In genomic region chr9:57261913-57262794, GRCm38 (mm10) we compare ENCODE assay signal across 8 mouse cellular contexts. TPM values are rescaled to one million over a fixed set of nuclear protein-coding genes. Genes with fewer than 3 reads are reported as not detected.
DNase-seq lines count a peak whose midpoint lies in the region; ATAC-seq and TF ChIP-seq lines count a peak whose summit lies in the region.

Gene 1700017B05Rik, minus strand, starts transcription at chr9:57262612.

- H3K4me1 ChIP-seq in forebrain, embryonic 11.5 days (replicated peaks; ENCODE audit: control insufficient read depth, insufficient read depth, low read length) = peaks cover 8% of the 10 kb centered on the region; the same call in 1 of the 2 replicates
- H3K4me1 ChIP-seq in lung, adult 2 months (ENCODE audit: control insufficient read depth, insufficient read depth, low read length) = peaks cover 17% of the 10 kb centered on the region
- H3K4me1 ChIP-seq in neural tube, embryonic 14.5 days (ENCODE audit: control insufficient read depth, insufficient read depth, low read length) = peaks cover 13% of the 10 kb centered on the region

- TF ChIP-seq POLR2A in lung, adult 2 months (IDR thresholded peaks at IDR 0.05; ENCODE audit: borderline replicate concordance, extremely low read depth, low read depth, low read length) = peak; percentile 74; the same call in 1 of the 2 replicates

- peak; percentile 52 for DNase-seq in ES-CJ7 (ENCODE audit: low read depth, low spot score)
- DNase-seq in c-Kit-positive CD71-positive TER-119-negative erythroid progenitor cells, embryonic 14.5 days (ENCODE audit: low read depth) = peak; percentile 41
- DNase-seq in forebrain, embryonic 11.5 days (ENCODE audit: low spot score) = peak; percentile 88
- DNase-seq in heart, postnatal 10 days = peak; percentile 82 to 85
- DNase-seq in kidney, postnatal 4 days = peak; percentile 84 to 91
- DNase-seq in lung, adult 2 months = peak; percentile 78
- peak; percentile 87 for DNase-seq in testis, postnatal 10 days (ENCODE audit: low spot score)

- H3K36me3 ChIP-seq in forebrain, embryonic 11.5 days (ENCODE audit: control insufficient read depth, insufficient read depth, low read length) = peaks cover 2% of the 10 kb centered on the region; the same call in 1 of the 2 replicates
- H3K36me3 ChIP-seq in neural tube, embryonic 14.5 days (ENCODE audit: control insufficient read depth, insufficient read depth, low read length) = no peaks in the 10 kb centered on the region

- intact Hi-C loops in heart, postnatal 10 days (cut with DNase I) = loop anchor here (2.0 kb wide), 2 partner anchors 59 to 89 kb away; no protein-coding TSS in a partner anchor

- peak within 1 kb of the TSS; percentile 82 for H3K9ac ChIP-seq in forebrain, embryonic 11.5 days (ENCODE audit: low read length)
- peak within 1 kb of the TSS; percentile 65 for H3K9ac ChIP-seq in neural tube, embryonic 14.5 days (replicated peaks; ENCODE audit: low read depth, low read length)

- H3K4me2 ChIP-seq in forebrain, embryonic 11.5 days (ENCODE audit: low read depth, low read length, severe bottlenecking) = peak within 1 kb of the TSS; percentile 95
- peak within 1 kb of the TSS; percentile 99 for H3K4me2 ChIP-seq in neural tube, embryonic 14.5 days (ENCODE audit: low read depth, low read length)

- peaks cover 2% of the 10 kb centered on the region; the same call in 1 of the 2 replicates for H3K27me3 ChIP-seq in forebrain, embryonic 11.5 days (ENCODE audit: control insufficient read depth, insufficient read depth, low read length)
- no peaks in the 10 kb centered on the region for H3K27me3 ChIP-seq in neural tube, embryonic 14.5 days (ENCODE audit: control insufficient read depth, insufficient read depth, low read length)

- no peak within 1 kb of the TSS for H3K27ac ChIP-seq in forebrain, embryonic 11.5 days (ENCODE audit: low read depth, low read length)
- no peak within 1 kb of the TSS for H3K27ac ChIP-seq in neural tube, embryonic 14.5 days (ENCODE audit: low read depth, low read length)

- peak; percentile 77 for ATAC-seq in forebrain, embryonic 11.5 days (replicated peaks; ENCODE audit: low FRiP score)
- ATAC-seq in neural tube, embryonic 14.5 days (ENCODE audit: low read depth) = peak; percentile 65

- under 1% methylated on average over 82 of the region's 87 CpGs for WGBS in forebrain, embryonic 11.5 days
- 1% methylated on average over 79 of the region's 87 CpGs for WGBS in lung, adult 2 months
- WGBS in neural tube, embryonic 14.5 days = under 1% methylated on average over 80 of the region's 87 CpGs

- H3K4me3 ChIP-seq in forebrain, embryonic 11.5 days (ENCODE audit: low read depth, low read length) = peak within 1 kb of the TSS; percentile 79
- peak within 1 kb of the TSS; percentile 92 for H3K4me3 ChIP-seq in lung, adult 2 months (replicated peaks; ENCODE audit: extremely low read depth, low read depth, low read length)
- peak within 1 kb of the TSS; percentile 60 for H3K4me3 ChIP-seq in neural tube, embryonic 14.5 days (ENCODE audit: low read depth, low read length)

- H3K9me3 ChIP-seq in forebrain, embryonic 11.5 days (ENCODE audit: control insufficient read depth, low read length) = no peaks in the 10 kb centered on the region
- no peaks in the 10 kb centered on the region for H3K9me3 ChIP-seq in neural tube, embryonic 14.5 days (ENCODE audit: control insufficient read depth, low read length)

- TF ChIP-seq CTCF in lung, adult 2 months (IDR thresholded peaks at IDR 0.05; ENCODE audit: insufficient read depth, low read length) = peak; percentile 12; the same call in 1 of the 2 replicates

RNA-seq across cellular contexts. Expression of gene 1700017B05Rik, which starts in this region (rescaled TPM):
- 12.5 TPM in 2 replicates for polyA plus RNA-seq in forebrain, embryonic 11.5 days (2014; fragmentation: Nextera tagmentation; extraction: Ambion mirVana)
- 10 to 100 TPM; 21.2 to 21.5 TPM for total RNA-seq in heart, postnatal 10 days (2021)
- polyA plus RNA-seq in lung, adult 2 months (2012; rRNA removed) = 12.1 and 12.5 TPM in 2 replicates
- polyA plus RNA-seq in neural tube, embryonic 14.5 days (2014; fragmentation: Nextera tagmentation; extraction: Ambion mirVana) = 3.0 and 3.6 TPM in 2 replicates
